Mouse (Mus musculus) common myeloid progenitor, adult 5-6 weeks (primary cell): ENCODE results near the gene Prdm16. TPM values are rescaled to one million over a fixed set of nuclear protein-coding genes. Genes with fewer than 3 reads are reported as not detected.

Source experiments
- ATAC-seq: replicated peaks from 2 replicates; pipeline ENCODE4 v1.8.0; 2016; ENCODE audit warnings: low read depth, mild to moderate bottlenecking, moderate TSS enrichment, inconsistent platforms; ENCODE audit not compliant: poor library complexity, severe bottlenecking
- total RNA-seq: library from RNA; stranded (forward); fragments of 200-1000, 187-1606 nt; gene quantifications from 2 replicates; pipeline ENCODE4 v1.2.3, GENCODE M21; 2017

The Prdm16 gene
- total RNA-seq, 1 experiment from 2014 or later, result 1.7 TPM

GRCm38 (mm10) chr4:154401379-154401778 is 235.3 kb downstream of the Prdm16 start:
- ATAC-seq, result no peak

GRCm38 (mm10) chr4:154400256-154401171 is 236.2 kb downstream of the Prdm16 start:
- ATAC-seq, result no peak

- peak; percentile 72 for ATAC-seq
These were observed 237.0 kb downstream of the Prdm16 start for GRCm38 (mm10) chr4:154399634-154400033.

DNA sequence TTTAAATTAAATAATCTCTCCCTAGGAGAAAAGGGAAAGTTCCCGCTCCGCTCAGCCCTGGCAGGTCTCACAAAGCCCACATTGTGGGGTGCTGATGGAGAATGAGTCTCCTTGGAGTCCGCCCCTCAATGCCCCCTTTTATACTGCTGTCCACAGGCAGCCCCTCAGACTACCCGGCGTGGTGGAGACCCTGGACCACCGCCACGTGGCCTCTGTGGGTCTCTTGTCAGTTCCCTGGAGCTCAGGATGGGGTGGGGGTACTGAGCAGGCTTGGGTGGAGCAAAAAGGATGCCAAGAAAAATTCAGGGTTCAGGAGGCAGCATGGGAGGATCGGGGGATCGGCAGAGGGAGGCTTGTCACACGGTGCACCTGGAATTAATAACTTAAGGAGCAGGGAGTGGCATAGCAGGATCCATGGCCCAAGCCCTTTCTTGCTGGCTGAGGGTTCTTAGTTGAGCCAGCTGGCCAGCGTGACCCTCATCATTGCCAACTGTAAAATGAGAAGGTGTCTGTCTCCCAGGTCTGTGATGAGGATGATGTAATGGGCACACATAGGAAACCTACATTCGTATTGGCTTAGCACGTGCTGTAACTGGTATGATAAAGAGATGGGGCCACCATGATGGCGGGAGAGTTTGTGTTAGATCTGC is 239.9 kb downstream of the Prdm16 start:
- ATAC-seq, result no peak

DNA sequence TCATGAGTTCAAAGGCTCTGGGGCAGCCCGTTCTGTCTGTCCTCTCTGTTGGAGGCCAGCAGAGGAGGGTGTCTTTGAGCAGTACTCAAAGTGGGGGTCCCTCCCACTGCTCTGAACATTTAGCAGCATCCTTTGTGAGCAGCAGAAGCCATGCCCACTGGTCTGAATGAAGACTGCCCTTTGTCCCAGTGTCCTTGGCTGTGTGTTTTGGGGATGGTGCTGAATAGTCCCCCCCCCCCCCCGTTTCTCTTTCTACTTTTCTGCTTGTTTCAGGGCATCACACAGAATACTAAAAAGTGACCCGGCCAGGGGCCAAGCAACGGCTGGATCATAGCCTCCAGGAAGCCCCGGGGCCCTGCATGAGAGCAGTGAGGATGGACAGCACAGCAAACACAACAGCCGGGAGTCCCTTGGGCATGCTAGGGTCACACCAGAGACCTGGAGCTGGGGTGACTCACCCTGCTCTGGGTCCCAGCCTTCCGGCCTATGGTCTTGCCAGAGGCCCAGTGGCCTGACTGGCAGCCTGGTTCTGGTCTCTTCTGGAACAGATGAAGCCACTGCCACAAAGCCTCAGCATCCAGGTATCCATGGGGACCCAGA is 242.4 kb downstream of the Prdm16 start:
- no peak for ATAC-seq

GRCm38 (mm10) chr4:154393196-154394122 is 243.2 kb downstream of the Prdm16 start:
- ATAC-seq, result no peak

DNA sequence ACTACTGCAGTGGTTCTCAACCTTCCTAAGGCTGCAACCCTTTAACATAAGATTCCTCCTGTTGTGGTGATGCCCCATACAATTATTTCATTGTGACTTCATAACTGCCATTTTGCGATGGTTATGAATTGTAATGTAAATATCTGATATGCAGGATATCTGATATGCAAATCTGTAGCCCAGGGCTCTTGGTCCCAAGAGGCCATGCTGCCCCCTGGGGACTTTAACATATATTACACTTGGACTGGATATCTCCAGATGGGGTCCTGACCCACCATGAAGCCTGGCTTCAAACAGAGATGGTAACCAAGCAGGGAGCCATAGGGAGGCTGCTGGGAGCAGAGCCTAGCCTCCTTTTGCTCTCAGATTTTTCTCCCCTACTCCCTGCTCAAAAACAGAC is 244.0 kb downstream of the Prdm16 start:
- 0 out of 2 replicates have a peak, but pooled peaks have one; percentile 34 for ATAC-seq

- peak; percentile 51 for ATAC-seq
These were observed 246.2 kb downstream of the Prdm16 start for GRCm38 (mm10) chr4:154390333-154391080.

- ATAC-seq, result no peak
These were observed 247.0 kb downstream of the Prdm16 start for GRCm38 (mm10) chr4:154389641-154390040.

- no peak for ATAC-seq
These were observed 249.9 kb downstream of the Prdm16 start for GRCm38 (mm10) chr4:154386810-154387209.

DNA sequence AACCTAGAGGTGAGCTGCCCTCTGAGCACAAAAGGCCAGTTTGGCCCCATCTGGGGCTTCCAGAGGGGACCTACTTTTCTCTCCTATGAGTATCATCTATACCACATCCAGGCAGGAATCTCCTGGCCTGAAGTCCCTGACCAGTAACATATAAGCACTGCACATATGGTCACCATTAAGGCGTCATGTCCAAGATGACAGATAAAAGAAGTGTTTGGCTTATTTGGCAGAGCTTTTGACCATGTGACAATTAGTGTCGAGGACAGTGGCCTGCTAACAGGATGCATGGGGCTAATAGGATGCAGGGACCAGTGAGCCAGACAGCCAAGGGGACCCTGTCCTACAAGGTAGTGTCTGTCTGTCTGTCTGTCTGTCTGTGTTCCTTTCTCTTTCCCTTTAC is 250.8 kb downstream of the Prdm16 start:
- no peak for ATAC-seq

- ATAC-seq, result no peak
These were observed 251.5 kb downstream of the Prdm16 start for GRCm38 (mm10) chr4:154385208-154385607.

GRCm38 (mm10) chr4:154378876-154379275 is 257.8 kb downstream of the Prdm16 start:
- ATAC-seq, result 0 out of 2 replicates have a peak, but pooled peaks have one; percentile 20

GRCm38 (mm10) chr4:154375939-154376625 is 260.6 kb downstream of the Prdm16 start:
- ATAC-seq, result peak; percentile 78

DNA sequence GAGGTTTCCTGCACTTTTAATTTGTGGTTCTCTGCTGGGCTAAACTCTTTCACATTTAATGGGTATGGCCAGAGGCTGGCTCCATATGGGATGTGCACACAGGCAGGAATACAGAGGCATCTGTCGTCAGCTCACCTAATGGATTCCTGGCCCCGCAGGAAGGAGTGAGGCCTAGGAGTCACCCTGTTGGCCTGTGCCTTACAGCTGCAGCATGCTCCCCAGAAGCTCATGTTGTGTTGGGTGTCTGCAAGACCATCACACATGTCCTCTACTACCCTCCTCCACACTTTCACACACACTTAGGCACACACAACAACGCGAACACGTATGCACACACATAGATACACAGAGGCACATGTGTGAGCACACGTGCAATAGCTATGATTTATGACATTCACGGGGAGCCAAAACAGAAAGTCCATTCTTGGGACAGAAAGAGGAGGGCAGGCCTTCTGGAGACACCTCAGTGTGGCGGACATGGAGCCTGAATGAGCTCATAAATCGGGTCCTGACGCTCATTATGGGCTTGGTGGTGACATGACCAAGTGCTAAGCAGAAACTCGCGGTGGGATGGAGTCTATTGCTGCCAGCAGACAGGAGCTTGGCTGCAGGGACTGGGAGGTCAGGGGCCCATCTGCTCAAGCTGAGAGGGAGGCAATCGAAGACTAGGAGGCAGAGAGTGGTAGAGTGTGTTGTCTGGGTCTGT is 265.0 kb downstream of the Prdm16 start:
- ATAC-seq, result no peak

- ATAC-seq, result no peak
These were observed 265.8 kb downstream of the Prdm16 start for GRCm38 (mm10) chr4:154370841-154371240.

GRCm38 (mm10) chr4:154369089-154369488 is 267.6 kb downstream of the Prdm16 start:
- ATAC-seq, result no peak

GRCm38 (mm10) chr4:154366836-154367235 is 269.8 kb downstream of the Prdm16 start:
- no peak for ATAC-seq
